Mouse (Mus musculus): ENCODE results near the gene Vsig2. TPM values are rescaled to one million over a fixed set of nuclear protein-coding genes. Genes with fewer than 3 reads are reported as not detected.

Vsig2 gene
- polyA plus RNA-seq, 1 experiment from 2014 or later, result 1.6 TPM

DNA sequence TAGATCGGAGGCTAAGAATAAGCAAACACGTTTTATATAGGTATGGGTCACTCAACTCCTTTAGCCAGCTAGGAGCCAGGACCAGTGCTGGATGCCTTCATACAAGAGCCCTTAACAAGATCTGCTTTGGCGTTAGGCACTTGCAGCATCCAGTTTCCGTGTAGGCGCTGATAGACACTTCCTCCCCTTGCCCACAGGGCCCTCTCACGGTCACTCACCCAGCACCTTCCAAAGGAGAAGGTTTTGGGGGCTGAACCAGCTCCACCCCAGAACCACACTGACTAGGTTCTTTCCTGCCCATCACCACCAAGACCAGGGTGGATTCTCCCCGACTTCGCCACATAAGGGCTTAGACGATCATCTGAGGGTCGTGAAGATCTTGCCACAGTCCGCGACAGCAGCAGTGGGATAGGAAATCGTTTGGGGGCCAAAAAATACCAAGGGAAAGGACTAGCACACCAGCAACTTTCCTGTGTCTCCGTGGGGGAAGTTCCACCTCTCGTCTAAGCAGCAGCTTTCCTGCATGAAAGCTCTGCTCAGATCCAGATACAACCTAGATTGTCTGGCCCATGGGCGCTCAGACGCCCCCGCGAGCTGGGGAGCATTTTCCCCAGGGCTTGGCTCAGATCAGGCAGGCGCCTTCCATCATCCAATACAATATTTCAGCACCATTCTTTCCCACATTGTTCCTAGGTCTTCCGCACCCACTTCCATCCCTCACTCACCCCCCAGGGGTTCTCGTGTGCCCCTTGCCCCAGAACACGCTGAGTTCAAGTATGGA lies 12.9 kb downstream of the Vsig2 start:
- no peaks in the 10 kb centered on the region for H3K36me3 ChIP-seq
- WGBS, result 2% methylated on average over 23 of the region's 23 CpGs
- no peaks in the 10 kb centered on the region for H3K9me3 ChIP-seq
- peaks cover 89% of the 10 kb centered on the region for H3K27me3 ChIP-seq
- H3K9ac ChIP-seq (replicated peaks), result peak overlapping the region; percentile 37; the same call in 1 of the 2 replicates
- no peak for ATAC-seq (ENCODE audit: insufficient number of reproducible peaks, insufficient read depth, low FRiP score, low TSS enrichment, low read depth)
- H3K4me3 ChIP-seq (replicated peaks), result peak overlapping the region; percentile 44
- H3K4me1 ChIP-seq (replicated peaks), result peaks cover 24% of the 10 kb centered on the region
- H3K4me2 ChIP-seq, result peak overlapping the region; percentile 87
- no peak overlapping the region for H3K27ac ChIP-seq

DNA sequence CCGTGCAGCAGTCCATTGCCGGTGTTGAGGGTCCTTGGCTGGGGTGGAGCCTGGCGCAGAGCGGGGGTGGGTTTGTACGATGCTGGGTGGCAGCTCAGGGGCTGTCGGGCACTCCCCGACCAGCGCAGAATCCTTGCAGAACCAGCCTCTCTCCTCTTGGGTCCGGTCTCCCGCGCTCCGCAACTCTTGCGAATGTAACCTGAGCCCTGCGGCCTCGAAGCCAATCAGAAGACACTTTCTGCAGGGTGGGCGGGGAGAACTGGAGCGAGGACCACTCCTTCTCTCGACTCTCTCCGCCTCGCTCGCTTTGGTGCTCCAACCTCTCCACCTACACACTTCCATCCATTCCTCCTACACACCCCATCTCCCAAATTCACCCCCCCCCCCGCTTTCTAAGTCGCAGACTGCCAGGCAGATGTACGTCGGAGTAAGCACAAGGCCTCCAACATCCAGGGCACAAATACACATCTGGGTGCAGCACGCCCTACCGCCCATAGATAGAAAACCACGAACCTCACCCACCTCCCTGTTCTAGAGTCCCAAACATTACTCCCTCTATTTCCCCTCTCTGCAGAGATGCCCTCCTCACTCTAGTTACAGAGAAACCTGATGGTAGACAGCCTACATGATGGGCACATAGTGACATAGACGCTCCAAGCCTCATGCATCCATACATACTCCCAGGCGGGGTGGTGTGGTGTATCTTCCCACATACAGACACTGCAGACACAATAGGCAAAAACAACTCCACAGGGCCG lies 13.7 kb downstream of the Vsig2 start, which contains the start of gene Nrgn:
Nrgn (minus strand) TSS at position 369 of the 758 bp plus-strand sequence.
- H3K36me3 ChIP-seq, result no peaks in the 10 kb centered on the region
- 5% methylated on average over 31 of the region's 31 CpGs for WGBS
- peak; percentile 88 for ATAC-seq (ENCODE audit: insufficient number of reproducible peaks, insufficient read depth, low FRiP score, low TSS enrichment, low read depth)
- H3K4me1 ChIP-seq (replicated peaks), result peaks cover 30% of the 10 kb centered on the region
- H3K27me3 ChIP-seq, result peaks cover 81% of the 10 kb centered on the region
- peak within 1 kb of the TSS; percentile 37; the same call in 1 of the 2 replicates for H3K9ac ChIP-seq (replicated peaks)
- H3K27ac ChIP-seq, result no peak within 1 kb of the TSS
- peak within 1 kb of the TSS; percentile 87 for H3K4me2 ChIP-seq
- H3K9me3 ChIP-seq, result no peaks in the 10 kb centered on the region
- H3K4me3 ChIP-seq (replicated peaks), result peak within 1 kb of the TSS; percentile 44

DNA sequence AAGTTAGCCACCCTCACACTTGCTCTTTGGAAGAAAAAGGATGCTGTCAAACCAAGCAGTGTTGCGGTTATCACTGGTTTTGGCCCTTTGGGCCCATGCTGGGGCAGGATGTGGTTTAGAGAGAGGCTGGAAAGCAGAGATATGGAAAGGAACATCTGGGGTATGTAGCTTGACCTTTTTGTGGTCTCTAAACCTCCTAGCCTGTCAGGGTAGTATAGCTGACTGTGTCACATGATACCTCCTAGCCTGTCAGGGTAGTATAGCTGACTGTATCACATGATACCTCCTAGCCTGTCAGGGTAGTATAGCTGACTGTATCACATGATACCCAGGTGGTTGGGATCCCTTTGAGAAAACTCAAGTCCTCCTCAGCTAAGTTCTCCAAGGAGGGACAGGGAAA lies 15.2 kb downstream of the Vsig2 start:
- Histone ChIP-seq H3K9me3 (no peaks in the 10 kb centered on the region), H3K36me3 (no peaks in the 10 kb centered on the region), H3K27me3 (peaks cover 69% of the 10 kb centered on the region), H3K4me1 (replicated peaks) (peaks cover 30% of the 10 kb centered on the region), H3K27ac (no peak overlapping the region), H3K4me3 (replicated peaks) (no peak overlapping the region), H3K9ac (replicated peaks) (no peak overlapping the region), H3K4me2 (no peak overlapping the region)
- no peak for ATAC-seq (ENCODE audit: insufficient number of reproducible peaks, insufficient read depth, low FRiP score, low TSS enrichment, low read depth)
- 84% methylated on average over 1 of the region's 1 CpGs for WGBS

DNA sequence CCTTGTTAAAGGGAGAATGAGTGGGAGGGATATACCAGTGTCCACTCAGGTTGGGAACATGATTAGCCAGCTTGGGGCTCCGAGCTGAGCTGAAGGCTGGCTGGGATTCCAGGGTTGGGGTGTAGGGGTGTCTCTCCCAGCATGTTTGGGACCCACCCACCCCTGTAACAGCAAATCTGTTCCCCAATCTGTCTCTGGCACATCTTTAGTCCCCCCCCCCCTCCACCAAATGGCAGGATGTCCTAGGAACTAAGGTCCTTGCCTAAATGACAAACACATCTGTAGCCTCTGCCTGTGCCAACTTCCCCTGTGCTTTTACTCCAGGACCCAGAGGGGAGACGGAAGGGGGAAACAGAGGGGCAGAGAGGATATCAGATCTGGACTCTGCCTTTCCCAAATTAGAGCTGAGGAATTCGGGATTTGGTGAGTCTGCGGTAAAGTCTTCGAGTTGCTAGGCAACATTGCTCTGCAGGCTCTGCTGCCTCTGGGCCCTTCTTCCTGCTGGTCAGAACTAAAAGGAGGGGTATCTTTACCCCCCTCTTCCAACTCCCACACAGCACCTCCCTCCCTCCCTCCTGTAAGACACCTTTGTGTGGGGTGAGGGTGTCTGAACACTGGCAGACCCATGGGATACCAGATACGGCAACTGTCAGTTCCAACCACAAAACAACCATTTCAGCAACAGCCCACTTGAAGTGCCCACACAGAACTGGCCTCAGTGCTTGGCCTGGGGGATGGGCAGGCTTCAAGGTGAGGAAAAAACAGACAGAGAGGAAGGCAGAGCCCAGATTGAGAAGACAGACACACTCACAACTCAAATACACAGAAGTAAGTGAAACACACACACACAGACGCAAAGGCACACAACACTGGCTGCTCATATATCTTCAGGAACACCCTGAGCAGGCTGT lies 16.0 kb downstream of the Vsig2 start, which contains the start of gene Siae:
Siae (plus strand) TSS at position 861 of the 911 bp plus-strand sequence.
- H3K4me3 ChIP-seq (replicated peaks), result no peak within 1 kb of the TSS
- ATAC-seq (ENCODE audit: insufficient number of reproducible peaks, insufficient read depth, low FRiP score, low TSS enrichment, low read depth), result no peak
- peaks cover 30% of the 10 kb centered on the region for H3K4me1 ChIP-seq (replicated peaks)
- H3K36me3 ChIP-seq, result no peaks in the 10 kb centered on the region
- 30% methylated on average over 7 of the region's 7 CpGs for WGBS
- no peak within 1 kb of the TSS for H3K4me2 ChIP-seq
- no peak within 1 kb of the TSS for H3K9ac ChIP-seq (replicated peaks)
- no peak within 1 kb of the TSS for H3K27ac ChIP-seq
- peaks cover 61% of the 10 kb centered on the region for H3K27me3 ChIP-seq
- no peaks in the 10 kb centered on the region for H3K9me3 ChIP-seq

DNA sequence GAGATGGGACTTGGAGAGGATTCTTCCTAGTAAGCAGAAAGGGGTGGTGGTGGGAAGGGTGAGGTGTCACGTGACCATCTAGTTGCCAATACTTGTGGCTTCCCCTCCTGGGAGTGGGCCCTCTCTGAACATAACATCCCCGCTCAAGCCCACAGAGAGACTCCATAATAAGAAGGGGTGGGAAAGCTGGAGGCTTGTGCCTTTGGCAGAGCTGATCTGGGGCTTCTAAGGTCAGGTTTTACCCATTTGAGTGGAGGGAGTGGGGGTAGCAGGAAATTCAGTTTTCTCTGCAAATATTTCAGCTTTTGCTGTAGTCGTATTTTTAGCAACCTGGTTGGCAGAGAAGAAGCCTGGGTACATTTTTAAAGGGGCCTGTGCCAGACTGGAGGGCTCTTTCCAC lies 17.3 kb downstream of the Vsig2 start:
- Histone ChIP-seq H3K9me3 (no peaks in the 10 kb centered on the region), H3K4me2 (no peak overlapping the region), H3K9ac (replicated peaks) (no peak overlapping the region), H3K36me3 (no peaks in the 10 kb centered on the region), H3K4me1 (replicated peaks) (peaks cover 30% of the 10 kb centered on the region), H3K27ac (no peak overlapping the region), H3K27me3 (peaks cover 48% of the 10 kb centered on the region), H3K4me3 (replicated peaks) (no peak overlapping the region)
- ATAC-seq (ENCODE audit: insufficient number of reproducible peaks, insufficient read depth, low FRiP score, low TSS enrichment, low read depth), result no peak
- WGBS, result 80% methylated on average over 3 of the region's 3 CpGs

DNA sequence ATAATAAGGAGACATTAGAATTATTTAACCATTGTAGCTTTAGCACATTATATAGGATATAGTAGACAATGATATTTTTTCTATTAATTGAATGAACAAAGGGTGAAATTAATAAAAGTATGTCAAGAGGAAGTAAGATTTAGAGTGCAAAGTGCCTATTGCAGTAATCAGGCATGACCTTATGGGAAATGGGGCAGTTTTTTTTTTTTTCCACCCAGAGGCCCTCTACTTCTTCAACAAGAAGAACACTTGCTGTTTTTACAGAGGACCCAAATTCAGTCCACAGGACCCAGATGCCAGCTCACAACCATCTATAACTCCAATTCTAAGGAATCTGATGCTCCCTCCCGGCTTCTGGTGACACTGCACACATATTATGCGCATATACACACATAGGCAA lies 21.6 kb downstream of the Vsig2 start:
- Histone ChIP-seq H3K9ac (replicated peaks) (no peak overlapping the region), H3K27ac (no peak overlapping the region), H3K9me3 (no peaks in the 10 kb centered on the region), H3K27me3 (peaks cover 11% of the 10 kb centered on the region; the same call in 1 of the 2 replicates), H3K36me3 (no peaks in the 10 kb centered on the region), H3K4me2 (no peak overlapping the region), H3K4me3 (replicated peaks) (no peak overlapping the region), H3K4me1 (replicated peaks) (peaks cover 7% of the 10 kb centered on the region)
- no peak for ATAC-seq (ENCODE audit: insufficient number of reproducible peaks, insufficient read depth, low FRiP score, low TSS enrichment, low read depth)
- 91% methylated on average over 2 of the region's 2 CpGs for WGBS

DNA sequence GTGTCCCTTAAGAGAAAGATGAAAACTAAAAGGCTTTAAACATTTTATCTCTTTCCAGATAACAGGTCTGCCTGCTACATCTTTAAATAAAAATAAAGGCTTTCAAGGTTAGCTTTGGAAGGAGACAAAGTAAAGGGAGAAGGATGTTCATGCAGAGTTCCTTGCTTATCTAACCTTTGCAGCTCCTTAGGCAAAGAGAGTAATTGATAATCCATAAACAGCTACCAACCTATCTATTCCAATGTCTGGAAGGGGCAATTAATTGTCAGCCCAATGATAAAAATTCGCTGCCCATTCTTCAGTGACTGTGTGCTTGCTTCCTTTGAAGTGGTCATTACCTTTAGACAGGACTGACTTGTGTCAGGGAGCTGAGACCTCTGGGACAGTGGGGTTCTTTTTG lies 24.8 kb downstream of the Vsig2 start:
- H3K27ac ChIP-seq, result no peak overlapping the region
- no peak overlapping the region for H3K4me2 ChIP-seq
- ATAC-seq (ENCODE audit: insufficient number of reproducible peaks, insufficient read depth, low FRiP score, low TSS enrichment, low read depth), result no peak
- H3K4me3 ChIP-seq (replicated peaks), result no peak overlapping the region
- H3K4me1 ChIP-seq (replicated peaks), result peaks cover 20% of the 10 kb centered on the region
- WGBS, result 46% methylated on average over 1 of the region's 1 CpGs
- 0 out of 2 replicates have a peak, but pooled peaks cover 3% of the 10 kb centered on the region for H3K27me3 ChIP-seq
- H3K36me3 ChIP-seq, result no peaks in the 10 kb centered on the region
- no peak overlapping the region for H3K9ac ChIP-seq (replicated peaks)
- no peaks in the 10 kb centered on the region for H3K9me3 ChIP-seq

DNA sequence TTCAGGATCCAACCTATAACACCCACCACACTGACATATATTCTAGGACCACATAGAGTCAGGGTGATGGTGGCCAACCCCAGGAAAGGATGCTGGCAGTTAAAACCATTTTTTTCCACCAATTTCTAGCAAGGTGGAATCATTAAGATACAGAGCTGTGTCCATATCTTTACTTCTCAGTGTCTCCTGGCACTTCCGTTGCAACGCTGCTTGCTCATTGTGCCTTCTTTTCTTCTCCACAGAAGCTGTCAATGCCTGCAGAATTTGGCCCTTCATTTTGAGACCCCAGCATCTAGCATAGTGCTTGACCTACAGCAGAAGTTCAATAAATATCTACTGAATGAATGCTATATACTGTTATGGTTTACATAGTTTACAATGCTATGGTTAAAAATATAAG lies 28.0 kb downstream of the Vsig2 start:
- ATAC-seq (ENCODE audit: insufficient number of reproducible peaks, insufficient read depth, low FRiP score, low TSS enrichment, low read depth), result no peak
- Histone ChIP-seq H3K4me3 (replicated peaks) (no peak overlapping the region), H3K27me3 (0 out of 2 replicates have a peak, but pooled peaks cover 3% of the 10 kb centered on the region), H3K27ac (no peak overlapping the region), H3K4me2 (no peak overlapping the region), H3K4me1 (replicated peaks) (peaks cover 20% of the 10 kb centered on the region), H3K9ac (replicated peaks) (no peak overlapping the region), H3K9me3 (no peaks in the 10 kb centered on the region), H3K36me3 (no peaks in the 10 kb centered on the region)
- WGBS, result 91% methylated on average over 2 of the region's 2 CpGs

DNA sequence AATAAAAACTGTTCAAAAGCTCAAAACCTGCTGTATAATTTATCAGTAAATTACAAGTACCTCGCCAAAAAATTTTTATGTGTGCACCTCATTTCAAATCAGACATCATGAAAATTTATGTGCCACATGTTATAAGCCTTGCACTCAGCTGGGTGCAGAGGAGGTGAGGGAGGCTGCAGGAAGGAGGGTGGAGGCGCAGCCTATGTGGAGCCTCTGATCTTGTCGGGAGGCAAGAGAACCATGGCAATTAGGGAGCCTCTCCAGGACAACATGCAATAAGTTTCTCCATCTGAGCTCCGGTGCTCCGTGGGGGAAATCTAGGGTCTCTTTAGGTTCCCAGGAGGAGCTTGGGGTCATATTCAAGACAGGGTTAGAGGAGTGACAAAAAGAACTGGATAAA lies 28.4 kb downstream of the Vsig2 start:
- Histone ChIP-seq H3K36me3 (no peaks in the 10 kb centered on the region), H3K9me3 (no peaks in the 10 kb centered on the region), H3K27ac (no peak overlapping the region), H3K9ac (replicated peaks) (no peak overlapping the region), H3K4me2 (peak overlapping the region; percentile 40), H3K4me1 (replicated peaks) (peaks cover 20% of the 10 kb centered on the region), H3K4me3 (replicated peaks) (no peak overlapping the region), H3K27me3 (0 out of 2 replicates have a peak, but pooled peaks cover 3% of the 10 kb centered on the region)
- 15% methylated on average over 5 of the region's 5 CpGs for WGBS
- peak; percentile 76; the same call in 1 of the 2 replicates for ATAC-seq (ENCODE audit: insufficient number of reproducible peaks, insufficient read depth, low FRiP score, low TSS enrichment, low read depth)

DNA sequence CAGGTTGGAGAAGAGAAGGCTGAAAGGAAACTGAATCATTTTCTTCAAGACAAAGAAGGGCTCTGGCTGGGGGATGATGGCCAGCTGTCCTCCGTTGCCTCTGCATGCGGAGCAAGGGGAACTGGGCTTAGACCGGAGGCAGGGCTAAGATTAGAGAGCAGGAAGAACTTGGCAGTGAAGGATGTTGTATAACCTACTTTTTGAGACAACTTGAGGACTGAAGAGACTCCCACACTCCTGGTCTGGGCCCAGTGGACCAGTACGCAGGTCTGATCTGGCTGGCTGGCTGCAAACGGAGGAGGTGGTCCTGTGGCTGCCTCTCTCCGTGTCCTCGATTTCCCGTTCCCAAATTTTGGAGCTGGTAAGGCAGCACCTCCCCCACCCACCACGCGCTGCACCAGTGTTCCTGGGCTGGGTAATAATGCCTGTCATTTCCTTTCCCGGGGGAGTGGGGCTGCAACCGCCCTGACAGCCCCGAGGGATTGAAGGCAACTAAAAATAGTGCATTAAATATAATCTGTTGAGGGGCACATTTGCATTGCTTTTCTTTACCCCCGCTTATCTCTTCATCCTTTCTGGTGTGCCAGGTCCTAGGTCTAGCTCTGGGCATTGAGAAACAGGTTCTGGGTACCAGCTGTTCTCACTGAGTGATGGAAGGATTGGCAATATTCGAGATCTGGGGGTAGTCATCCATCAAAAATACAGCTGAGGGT lies 29.0 kb downstream of the Vsig2 start:
- Histone ChIP-seq H3K9ac (replicated peaks) (no peak overlapping the region), H3K4me2 (peak overlapping the region; percentile 40)

More for the DNA sequence above, 29.0 kb downstream of the Vsig2 start:
- Histone ChIP-seq H3K27me3 (0 out of 2 replicates have a peak, but pooled peaks cover 3% of the 10 kb centered on the region), H3K36me3 (no peaks in the 10 kb centered on the region), H3K4me1 (replicated peaks) (peaks cover 20% of the 10 kb centered on the region), H3K9me3 (no peaks in the 10 kb centered on the region), H3K27ac (no peak overlapping the region), H3K4me3 (replicated peaks) (no peak overlapping the region)
- WGBS, result 21% methylated on average over 15 of the region's 15 CpGs
- ATAC-seq (ENCODE audit: insufficient number of reproducible peaks, insufficient read depth, low FRiP score, low TSS enrichment, low read depth), result peak; percentile 47; the same call in 1 of the 2 replicates

Data from limb, embryonic 12.5 days (tissue).